Mouse (Mus musculus) lung, postnatal 36 days (tissue): ENCODE measurements at regions not wholly inside any gene's neighbourhood (a gene's known extent, or its start where the extent isn't known, plus 50 kb on each side); places are given as distances from the start of the nearest gene placed in this dataset.

ENCODE experiments used
- DNase-seq: peaks from one replicate; pipeline ENCODE4 v3.0.0; 2022; ENCODE audit warnings: mixed read lengths

DNA sequence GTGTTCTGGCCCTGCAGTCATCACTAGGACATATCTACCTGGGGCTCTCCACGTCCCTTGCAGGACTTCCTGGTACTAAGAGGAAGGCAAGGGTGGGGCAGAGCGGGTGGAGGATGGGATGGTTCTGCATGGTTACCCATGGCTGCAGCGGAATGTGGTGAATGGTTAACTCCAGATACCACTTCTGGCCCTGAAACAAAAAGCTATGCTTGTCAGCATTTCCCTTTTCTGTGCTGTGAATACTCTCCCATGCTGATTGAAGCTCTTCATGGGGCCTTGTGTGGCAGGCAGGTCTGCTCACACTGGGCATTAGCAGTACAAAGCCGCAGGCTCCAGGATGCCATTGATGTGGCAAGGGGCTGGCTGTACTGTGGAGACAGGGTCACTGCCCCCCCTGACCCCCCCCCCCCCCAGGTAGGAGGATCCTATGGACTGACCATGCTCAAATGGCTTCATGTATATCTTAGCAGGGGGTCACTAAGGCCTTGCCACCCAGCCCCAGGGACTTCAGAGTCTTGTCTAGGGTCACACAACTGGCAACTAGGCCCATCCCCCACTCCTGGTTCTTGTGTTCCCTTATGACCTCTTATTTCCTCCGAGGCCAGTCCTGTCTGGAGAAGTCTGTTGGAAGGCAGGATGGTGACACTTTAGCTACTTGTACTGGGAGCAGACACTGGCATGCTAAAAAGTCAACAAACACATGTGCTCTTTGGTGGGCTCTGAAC, 120.0 kb upstream of the Id2 start:
- peak; percentile 77 for DNase-seq

DNA sequence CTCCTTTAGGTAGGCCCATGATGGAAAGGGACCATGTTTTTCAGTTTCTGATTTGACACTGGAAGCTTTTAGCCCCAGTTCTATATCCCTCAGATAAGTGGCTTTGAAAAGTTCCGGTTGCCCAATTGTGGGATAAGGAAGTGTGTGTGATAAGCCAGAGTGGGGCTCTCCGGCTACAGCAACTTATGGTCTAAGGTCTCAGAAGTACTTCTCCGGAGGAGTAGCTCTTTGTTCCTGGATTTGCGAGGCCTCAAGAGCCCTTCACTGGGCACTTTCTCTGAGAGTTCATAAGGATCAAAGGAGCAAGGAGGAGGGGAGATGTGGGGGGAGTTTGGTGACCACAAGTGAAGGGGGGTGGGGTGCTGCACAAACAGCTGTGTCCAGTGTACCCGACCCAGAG, 118.3 kb upstream of the Id2 start:
- DNase-seq = peak; percentile 81

- DNase-seq = no peak
Measured at GRCm38 (mm10) chr12:25213782-25214478, 117.0 kb upstream of the Id2 start.

DNA sequence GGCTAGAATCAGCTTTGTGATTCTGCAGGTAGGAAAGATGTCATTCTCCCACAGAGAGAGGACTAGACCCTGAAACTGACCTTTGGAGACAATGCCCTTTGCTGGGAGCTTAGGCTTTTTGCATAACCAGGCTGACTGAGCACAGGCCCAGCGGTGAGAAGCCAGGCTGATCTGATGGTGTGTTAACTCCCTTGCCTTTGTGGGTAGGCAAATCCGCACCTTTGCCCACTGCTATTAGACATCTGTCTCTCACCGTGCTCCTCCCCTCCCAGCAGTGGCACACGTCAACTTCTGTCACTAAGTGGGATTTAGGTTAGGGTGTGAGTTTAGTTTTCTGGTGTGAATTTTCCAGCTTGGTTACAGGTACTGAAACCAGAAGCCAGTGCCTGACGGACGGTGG, 114.4 kb upstream of the Id2 start:
- no peak for DNase-seq

GRCm38 (mm10) chr12:25210597-25210996, 113.7 kb upstream of the Id2 start:
- no peak for DNase-seq

GRCm38 (mm10) chr12:25209333-25209728, 112.4 kb upstream of the Id2 start:
- peak; percentile 90 for DNase-seq

DNA sequence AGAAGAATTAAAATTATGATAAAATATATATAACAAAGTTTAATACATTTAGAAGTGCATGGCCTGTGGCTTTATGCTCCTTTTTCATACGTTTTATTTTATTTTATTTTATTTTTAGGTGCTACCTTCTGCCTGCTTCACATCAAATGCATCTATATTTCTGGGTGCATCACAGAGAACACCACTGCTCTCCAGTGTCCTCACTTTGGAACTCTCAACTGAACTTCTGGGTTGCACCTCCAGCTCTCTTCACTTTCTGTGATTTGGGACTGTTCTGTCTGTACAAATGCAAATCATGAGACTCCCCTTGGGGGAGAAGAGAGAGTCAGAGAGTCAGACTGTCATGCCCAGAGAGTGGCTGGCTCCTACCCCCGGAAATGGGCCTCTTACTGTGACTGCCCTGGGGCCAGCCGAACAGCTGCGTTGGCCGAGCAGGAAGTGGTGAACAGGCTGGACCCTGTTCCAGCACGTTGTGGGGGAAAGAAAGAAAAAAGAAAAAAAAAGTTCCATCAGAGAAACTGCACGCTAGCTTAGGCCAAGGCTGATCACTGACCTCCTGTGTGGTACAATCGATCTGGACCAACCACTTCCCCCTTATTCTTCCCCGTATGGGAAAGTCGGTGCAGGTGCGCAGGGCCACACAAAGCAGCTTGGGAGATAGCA, 111.9 kb upstream of the Id2 start:
- peak; percentile 59 for DNase-seq

GRCm38 (mm10) chr12:25203371-25204067, 106.6 kb upstream of the Id2 start:
- DNase-seq = peak; percentile 32

GRCm38 (mm10) chr12:25200161-25200560, 103.2 kb upstream of the Id2 start:
- DNase-seq = no peak

- DNase-seq = no peak
Measured at GRCm38 (mm10) chr12:25197757-25198156, 100.8 kb upstream of the Id2 start.

DNA sequence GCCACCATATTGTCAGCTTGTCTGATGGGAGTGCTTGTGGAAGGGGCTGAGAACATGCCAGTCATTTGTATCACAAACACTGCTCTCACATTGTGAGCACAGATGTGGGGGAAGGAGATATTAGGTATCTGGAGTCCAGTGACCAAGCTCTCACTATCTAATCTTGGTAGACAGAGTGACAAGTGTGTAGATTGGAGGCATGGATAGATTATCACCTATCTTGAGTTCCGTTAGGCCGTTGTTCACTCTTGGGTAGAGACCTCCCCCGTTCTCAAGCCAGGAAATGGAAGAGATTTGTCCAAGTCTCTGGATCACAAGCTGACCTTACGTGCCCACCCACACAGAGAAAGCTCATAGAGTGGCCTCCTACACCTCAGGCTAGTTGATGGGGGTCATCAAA, 99.1 kb upstream of the Id2 start:
- DNase-seq = no peak

DNA sequence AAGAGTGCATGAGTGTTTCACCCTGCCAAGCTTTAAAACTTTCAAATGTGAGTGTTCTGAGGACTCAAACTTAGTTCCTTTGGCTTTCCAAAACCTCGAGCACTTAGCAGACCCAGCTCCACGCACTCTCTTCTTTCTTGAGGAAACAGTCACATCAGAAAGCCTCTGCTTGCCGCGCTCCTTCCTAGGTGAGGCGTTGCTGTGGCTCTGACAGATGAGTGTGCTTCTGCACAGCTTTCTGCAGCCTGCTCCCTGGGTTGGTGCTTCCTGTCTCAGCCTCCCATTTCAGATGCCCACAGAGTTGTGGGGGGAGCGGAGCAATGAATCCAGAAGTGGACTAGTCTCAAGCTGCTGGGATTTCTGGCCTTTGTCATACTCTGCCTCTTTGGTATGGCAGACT, 95.3 kb upstream of the Id2 start:
- DNase-seq = no peak

DNA sequence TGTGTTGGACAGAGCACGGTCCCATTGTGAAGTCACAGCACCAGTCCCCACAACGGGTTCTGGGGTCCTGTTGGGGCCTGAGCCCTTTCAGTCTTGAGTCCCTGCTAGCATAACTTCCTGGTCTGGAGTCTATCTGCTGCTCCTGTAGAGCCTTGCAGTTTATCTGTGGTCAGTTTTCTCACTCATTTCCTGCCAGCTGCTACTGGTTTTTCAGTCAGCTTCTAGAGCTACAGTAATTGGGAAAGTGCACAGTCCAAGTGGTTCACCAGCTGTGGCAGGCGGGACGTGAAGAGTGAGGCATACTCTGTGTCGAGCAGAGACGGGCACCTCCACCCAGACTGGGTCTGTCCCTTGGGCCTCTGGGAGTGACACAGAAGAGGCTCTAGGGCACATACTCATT, 93.4 kb upstream of the Id2 start:
- peak; percentile 34 for DNase-seq

DNA sequence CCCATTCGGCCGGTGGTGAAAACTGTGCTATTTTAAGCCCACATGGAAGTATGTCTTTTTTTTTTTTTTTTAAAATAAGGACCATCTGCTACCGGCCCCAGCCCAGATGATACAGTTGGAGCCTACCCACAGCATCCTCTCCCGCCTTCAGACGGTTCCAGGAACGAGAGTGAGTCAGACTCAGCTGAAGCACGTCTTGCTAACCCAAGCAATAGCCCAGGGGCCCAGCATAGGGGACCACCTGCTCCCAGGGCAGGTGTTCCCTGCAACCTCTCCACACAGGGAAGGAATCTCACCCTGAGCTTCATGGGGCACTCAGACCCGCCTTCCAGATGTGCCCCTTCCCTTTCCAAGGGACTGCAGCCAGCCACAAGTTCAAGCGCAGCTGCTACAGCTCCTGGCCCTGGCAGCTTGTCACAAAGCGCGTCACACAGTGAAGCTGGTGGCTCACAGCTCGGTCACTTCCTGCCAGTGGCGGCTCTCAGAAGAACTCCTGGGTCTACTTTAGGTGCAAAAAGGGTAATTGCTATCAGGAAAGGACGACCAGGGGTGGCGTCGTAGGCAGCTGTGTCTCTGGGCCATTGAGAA, 92.3 kb upstream of the Id2 start:
- peak; percentile 28 for DNase-seq

DNA sequence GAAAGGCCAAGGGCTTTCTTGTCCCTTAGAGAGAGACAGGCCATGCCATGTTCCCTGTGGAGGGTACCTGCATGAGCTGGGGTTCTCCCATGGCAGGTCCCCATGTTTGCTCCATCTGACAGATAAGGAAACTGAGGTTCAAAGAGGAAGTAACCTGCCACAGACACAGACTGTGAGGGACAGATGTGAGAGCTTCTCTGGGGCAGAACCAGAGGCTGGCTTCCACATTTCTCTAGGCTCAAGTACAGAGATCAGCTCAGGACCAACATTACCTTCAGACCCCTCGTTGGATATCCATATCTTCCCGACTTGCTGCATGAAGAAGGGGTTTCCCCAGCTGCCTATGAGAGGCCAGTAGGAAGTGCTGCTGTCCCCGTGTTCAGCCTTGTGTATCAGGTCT, 91.6 kb upstream of the Id2 start:
- no peak for DNase-seq

DNA sequence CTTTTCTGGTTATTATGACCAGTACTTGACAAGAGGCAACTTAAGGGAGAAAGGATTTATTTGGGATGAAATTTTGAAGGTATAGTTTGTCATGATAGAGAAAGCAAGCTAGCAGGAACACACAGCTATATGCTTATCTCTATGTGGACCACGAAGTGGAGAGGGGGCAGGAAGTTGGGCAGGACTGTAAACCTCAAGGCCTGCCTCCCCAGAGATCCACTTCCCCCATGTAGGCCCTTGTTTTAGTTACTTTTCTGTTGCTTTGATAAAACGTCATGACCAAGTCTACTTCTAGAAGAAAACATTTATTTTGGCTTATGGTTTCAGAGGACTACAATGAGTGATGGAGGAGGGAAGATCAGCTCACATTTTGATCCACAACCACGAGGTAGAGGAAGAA, 90.3 kb upstream of the Id2 start:
- DNase-seq = no peak

- DNase-seq = no peak
Measured at GRCm38 (mm10) chr12:25182680-25183079, 85.7 kb upstream of the Id2 start.

DNA sequence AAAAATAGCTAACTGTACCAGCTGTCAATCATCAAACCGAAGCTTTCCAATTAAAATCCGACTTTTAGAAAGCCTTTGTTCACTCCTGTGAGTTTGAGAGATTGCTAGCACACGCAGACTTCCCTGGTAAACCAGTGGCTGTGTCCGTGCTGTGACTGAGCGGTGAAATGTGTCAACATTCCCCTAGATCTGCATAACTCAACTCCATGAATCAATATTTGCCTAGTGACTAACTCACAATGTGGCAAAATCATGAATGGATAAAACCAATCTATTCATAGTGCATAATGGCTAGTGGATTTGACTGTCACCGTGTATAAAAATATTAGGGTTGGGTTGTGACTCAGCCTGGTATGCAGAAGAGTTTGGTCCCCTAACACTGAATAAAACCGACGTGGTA, 84.4 kb upstream of the Id2 start:
- DNase-seq = peak; percentile 54

GRCm38 (mm10) chr12:25180861-25181260, 83.9 kb upstream of the Id2 start:
- no peak for DNase-seq

DNA sequence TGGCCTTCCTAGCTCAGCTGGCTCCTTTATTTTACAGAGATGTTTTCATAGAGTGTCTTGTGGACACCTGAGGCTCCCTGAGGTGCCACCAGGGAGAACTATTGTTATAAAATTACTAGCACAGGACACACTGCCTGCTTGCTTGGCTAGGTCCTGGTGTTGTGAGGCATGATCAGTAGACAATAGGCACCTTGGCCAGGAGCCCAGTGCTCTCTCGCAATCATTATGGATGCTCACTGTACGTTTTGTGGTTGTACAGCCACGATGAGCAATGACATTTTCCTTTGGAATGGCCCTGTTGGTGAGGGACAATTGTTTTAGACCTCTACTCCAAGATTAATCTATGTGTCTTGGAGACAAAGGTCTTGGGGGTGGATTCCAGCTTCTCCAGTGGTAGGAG, 83.3 kb upstream of the Id2 start:
- no peak for DNase-seq

DNA sequence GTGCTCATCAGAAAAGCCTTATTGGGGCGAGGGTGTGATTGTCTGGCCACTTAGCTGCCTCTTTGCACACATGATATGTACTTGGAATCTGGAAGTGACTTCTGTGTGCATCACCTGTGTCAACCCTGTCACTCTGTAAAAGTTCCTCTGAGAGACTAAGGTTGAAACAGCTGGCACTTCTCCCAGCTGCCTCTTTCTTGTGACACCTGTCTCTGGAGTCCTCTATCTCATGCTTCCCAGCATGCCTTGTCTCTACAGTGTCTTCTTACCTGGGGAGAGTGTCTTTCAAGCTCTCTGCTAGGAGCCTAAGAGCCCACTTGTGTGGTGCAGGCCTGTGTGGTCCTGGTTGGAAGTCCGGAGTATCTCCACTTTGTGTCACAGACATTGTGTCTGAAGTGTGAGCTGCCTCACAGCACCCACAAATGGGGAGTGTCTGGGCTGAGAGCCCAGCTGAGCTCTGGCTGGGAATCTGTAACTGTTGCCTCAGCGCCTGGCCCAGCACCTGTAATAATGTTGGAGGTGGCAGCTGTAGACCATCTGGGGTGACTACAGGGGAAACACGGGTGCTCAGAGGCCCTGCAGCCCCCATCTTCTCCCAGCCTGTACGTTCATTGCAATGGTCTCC, 81.7 kb upstream of the Id2 start:
- no peak for DNase-seq

DNA sequence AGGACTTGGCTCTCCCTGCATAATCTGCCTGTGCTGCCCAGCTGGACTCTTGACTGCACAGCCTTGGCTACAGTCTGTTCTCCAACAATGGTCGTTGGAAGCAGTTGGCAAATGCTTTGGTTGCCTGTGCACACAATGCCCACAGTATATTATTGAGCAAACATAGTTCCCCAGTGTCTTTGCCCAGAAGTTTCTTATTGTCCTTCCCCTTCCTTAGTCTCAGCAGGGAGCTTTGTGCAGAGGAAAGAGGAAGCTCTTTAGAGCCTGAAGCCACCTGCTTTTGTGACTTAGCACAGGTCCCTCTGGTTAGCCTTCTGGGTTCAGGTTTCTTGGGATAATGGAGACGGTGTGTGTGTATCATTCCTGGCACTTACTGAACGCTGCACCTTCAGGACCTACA, 80.9 kb upstream of the Id2 start:
- DNase-seq = no peak

- no peak for DNase-seq
Measured at GRCm38 (mm10) chr12:25176565-25176964, 79.6 kb upstream of the Id2 start.
